Mouse (Mus musculus): Measurements from ENCODE around the gene Rnf41.

- TF ChIP-seq CTCF (IDR thresholded peaks at IDR 0.05; ENCODE audit: extremely low read depth, insufficient read length, insufficient replicate concordance, low read depth, low read length) (no peak), POLR2A (IDR thresholded peaks at IDR 0.05; ENCODE audit: low read depth, low read length) (no peak)
Measured at GRCm38 (mm10) chr10:128370021-128370420, 41.4 kb upstream of the Rnf41 start.
